Mouse (Mus musculus) ES-E14 (cell line): ENCODE measurements around the gene Eps8l3. TPM values are rescaled to one million over a fixed set of nuclear protein-coding genes. Genes with fewer than 3 reads are reported as not detected.

Experiments
- DNase-seq: peaks from one replicate; pipeline ENCODE4 v3.0.0-alpha.2; 2013; ENCODE audit warnings: low read depth, low spot score
- H3K27ac ChIP-seq: 2 replicates; pipeline ENCODE4 v1.5.1; 2012; ENCODE audit warnings: low read depth, mild to moderate bottlenecking, low read length, moderate library complexity, mixed read lengths; ENCODE audit not compliant: poor library complexity, insufficient read depth, severe bottlenecking
- H3K36me3 ChIP-seq: 2 replicates; pipeline ENCODE4 v1.6.1; 2012; ENCODE audit warnings: mild to moderate bottlenecking, low read length, moderate library complexity, mixed read lengths; ENCODE audit not compliant: control insufficient read depth, poor library complexity, insufficient read depth, severe bottlenecking
- H3K4me1 ChIP-seq, 2 experiments: fragments of 150-350 bp in 1 of 2; sonication (generic) in 1 of 2; 2 replicates each; pipeline ENCODE4 v1.6.1; 2012; ENCODE audit warnings: low read length in 2 of 2, mild to moderate bottlenecking in 1 of 2, mixed read lengths in 1 of 2; ENCODE audit not compliant: control insufficient read depth in 2 of 2, insufficient read depth in 2 of 2, poor library complexity in 1 of 2
- H3K4me3 ChIP-seq, 2 experiments: fragments of 150-350 bp in 1 of 2; sonication (generic) in 1 of 2; 2 replicates each; pipeline ENCODE4 v1.5.1; 2012; ENCODE audit warnings: low read length in 2 of 2, low read depth in 1 of 2, mild to moderate bottlenecking in 1 of 2, mixed read lengths in 1 of 2; ENCODE audit not compliant: insufficient read depth in 1 of 2, poor library complexity in 1 of 2, severe bottlenecking in 1 of 2
- H3K9ac ChIP-seq: 2 replicates; pipeline ENCODE4 v1.6.1; 2012; ENCODE audit warnings: low read depth, mild to moderate bottlenecking, low read length, mixed read lengths; ENCODE audit not compliant: poor library complexity, insufficient read depth, severe bottlenecking
- H3K9me3 ChIP-seq: fragments of 150-350 bp; sonication (generic); 2 replicates; pipeline ENCODE4 v1.6.1; 2012; ENCODE audit warnings: low read depth, mild to moderate bottlenecking, low read length; ENCODE audit not compliant: control insufficient read depth, insufficient read depth
- CHD2 ChIP-seq: IDR thresholded peaks from 2 replicates; pipeline ENCODE4 v1.6.1; 2014; ENCODE audit warnings: mild to moderate bottlenecking, low read depth, low read length, inconsistent platforms
- HCFC1 ChIP-seq: IDR thresholded peaks from 2 replicates; pipeline ENCODE4 v1.6.1; 2012; ENCODE audit warnings: low read length, inconsistent platforms, borderline replicate concordance; ENCODE audit not compliant: insufficient read depth
- MAFK ChIP-seq: IDR thresholded peaks from 2 replicates; pipeline ENCODE4 v1.6.1; 2014; ENCODE audit warnings: mild to moderate bottlenecking, low read depth, low read length, inconsistent platforms; ENCODE audit not compliant: insufficient read depth
- ZC3H11A ChIP-seq: IDR thresholded peaks from 2 replicates; pipeline ENCODE4 v1.6.1; 2012; ENCODE audit warnings: low read depth, mild to moderate bottlenecking, inconsistent platforms, low read length, borderline replicate concordance
- ZNF384 ChIP-seq: IDR thresholded peaks from 2 replicates; pipeline ENCODE4 v1.6.1; 2012; ENCODE audit warnings: low read depth, low read length, inconsistent platforms
- in situ Hi-C, 2 experiments: fragments of 600-800 bp; cut with MboI; formaldehyde crosslinking; loops; one replicate each; pipeline ENCODE4 v1.15.1; 2025; ENCODE audit warnings: low sequenced_read_pairs in 2 of 2, inconsistent platforms in 1 of 2; ENCODE audit not compliant: unreplicated experiment in 2 of 2
- total RNA-seq: library from RNA; depleted of rRNA; stranded (reverse); fragments of 300-350 nt; gene quantifications from 2 replicates; pipeline ENCODE4 v1.2.3, GENCODE M21; 2012

The Eps8l3 gene
- total RNA-seq, 1 experiment = not detected

DNA sequence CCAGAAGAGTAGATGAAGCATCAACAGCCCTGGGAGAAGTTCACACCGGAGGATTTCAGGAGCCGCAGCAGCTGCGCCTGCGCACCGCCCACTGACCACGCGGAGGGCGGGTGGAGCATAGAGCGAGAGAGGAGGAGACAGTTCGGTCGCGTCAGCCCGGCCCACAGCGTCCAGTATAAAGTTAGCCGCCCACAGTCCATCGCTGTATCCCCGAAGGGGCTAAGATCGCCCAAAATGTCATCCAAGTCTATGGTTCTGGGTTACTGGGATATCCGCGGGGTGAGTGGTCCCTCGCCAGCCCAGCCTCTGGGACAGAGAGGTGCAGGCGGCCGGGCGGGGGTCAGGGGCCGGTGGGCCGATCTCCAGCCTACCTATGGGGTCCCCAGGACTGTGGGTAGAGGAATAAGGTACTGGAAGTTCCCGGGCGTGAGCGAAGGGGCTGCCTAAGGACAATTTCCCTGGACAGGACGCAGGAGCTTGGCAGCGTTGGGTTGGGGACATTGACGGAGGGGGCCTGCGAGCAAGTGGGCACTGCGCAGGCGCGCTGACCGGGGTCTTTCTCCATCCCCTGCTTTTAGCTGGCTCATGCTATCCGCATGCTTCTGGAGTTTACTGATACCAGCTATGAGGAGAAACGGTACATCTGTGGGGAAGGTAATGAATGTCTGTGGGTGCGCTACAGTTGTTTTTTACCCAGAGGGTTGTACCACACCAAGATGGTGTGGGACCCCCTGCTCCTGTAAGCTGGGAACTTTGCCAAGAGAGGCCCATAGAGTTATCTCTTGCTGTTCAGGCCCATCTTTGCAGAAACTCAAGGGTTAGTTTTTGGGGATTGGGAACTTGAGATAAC, 18.9 kb downstream of the Eps8l3 start, which contains the start of gene Gstm5:
Gene Gstm5 (plus strand): TSS at position 102 of the 850 bp plus-strand sequence.
- in situ Hi-C loops = no loop called here
- no peak for DNase-seq
- H3K9ac ChIP-seq = peak within 1 kb of the TSS; percentile 32; the same call in 1 of the 2 replicates

DNA sequence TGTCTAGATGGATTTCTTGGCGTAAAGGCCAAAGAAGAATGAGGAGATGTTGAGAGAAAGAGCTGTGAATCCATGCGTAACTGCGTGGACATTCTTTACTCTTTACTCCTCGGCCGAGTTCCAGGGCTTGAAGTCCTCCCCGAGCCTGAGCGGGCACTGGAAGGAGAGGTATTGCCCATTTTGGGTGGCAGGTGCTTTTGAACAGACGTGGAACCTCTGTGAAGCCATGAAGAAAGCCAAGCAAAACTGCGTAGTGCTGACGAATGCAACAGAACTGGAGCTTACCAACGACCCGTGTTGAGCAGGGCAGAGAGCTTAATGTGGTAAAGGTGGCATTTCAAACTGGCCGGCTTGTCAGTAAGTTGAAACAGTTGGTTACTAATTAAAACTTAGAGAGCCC, 21.7 kb downstream of the Eps8l3 start:
- H3K36me3 ChIP-seq = no peaks in the 10 kb centered on the region
- TF ChIP-seq ZNF384 (no peak), MAFK (no peak), CHD2 (no peak), ZC3H11A (no peak), HCFC1 (no peak)
- no peak for DNase-seq
- H3K9ac ChIP-seq = no peak overlapping the region
- H3K27ac ChIP-seq = no peak overlapping the region
- in situ Hi-C loops = no loop called here
- no peaks in the 10 kb centered on the region; a peak in 1 of 4 replicates for H3K4me1 ChIP-seq
- no peaks in the 10 kb centered on the region for H3K9me3 ChIP-seq
- no peak overlapping the region for H3K4me3 ChIP-seq

More for the DNA sequence above, 18.9 kb downstream of the Eps8l3 start, which contains the start of gene Gstm5:
- peak within 1 kb of the TSS; percentile 38 to 59 for H3K4me3 ChIP-seq
- H3K36me3 ChIP-seq = no peaks in the 10 kb centered on the region
- H3K4me1 ChIP-seq = no peaks in the 10 kb centered on the region; a peak in 1 of 4 replicates
- no peaks in the 10 kb centered on the region for H3K9me3 ChIP-seq
- no peak within 1 kb of the TSS for H3K27ac ChIP-seq
- TF ChIP-seq MAFK (no peak), CHD2 (no peak), HCFC1 (no peak), ZC3H11A (no peak), ZNF384 (no peak)

DNA sequence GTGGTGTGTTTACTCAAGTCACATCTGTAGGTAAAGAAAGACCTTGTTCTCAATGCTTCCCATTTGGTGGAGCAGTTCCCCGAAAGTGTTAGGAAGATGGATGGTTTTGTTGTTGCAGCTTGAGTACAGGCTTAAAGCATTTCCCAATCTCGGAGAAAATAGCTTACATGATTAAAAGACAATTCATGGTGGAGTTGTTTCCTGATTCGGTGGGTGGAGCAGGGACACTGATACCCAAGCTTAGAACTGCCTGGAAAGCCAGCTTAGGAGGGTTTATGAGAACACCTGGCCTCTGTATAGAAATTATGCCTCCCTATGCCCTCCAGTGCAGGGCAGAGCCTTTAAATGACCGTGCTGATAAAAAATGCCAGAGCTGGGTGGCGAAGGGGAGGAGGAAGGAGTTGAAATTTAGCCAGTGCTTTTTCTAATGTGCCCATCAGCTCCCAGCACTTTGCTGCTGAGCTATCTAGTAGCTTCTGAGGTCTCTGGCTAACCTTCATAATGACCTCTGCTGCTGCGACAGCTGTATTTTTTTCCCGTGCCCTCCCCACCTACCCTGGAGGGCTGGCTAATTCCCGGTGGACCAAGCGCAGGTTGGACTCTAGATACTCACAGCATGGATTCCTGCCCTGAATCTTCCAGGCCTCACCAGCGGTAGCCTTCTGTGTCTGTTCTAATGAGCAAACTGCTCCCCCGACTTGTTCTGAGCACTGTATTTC, 24.1 kb downstream of the Eps8l3 start:
- no peaks in the 10 kb centered on the region for H3K9me3 ChIP-seq
- in situ Hi-C loops = no loop called here
- H3K27ac ChIP-seq = no peak overlapping the region
- H3K4me1 ChIP-seq = peaks cover 0 to 4% of the 10 kb centered on the region in 2 experiments; a peak in 2 of 4 replicates
- H3K9ac ChIP-seq = no peak overlapping the region
- no peak for DNase-seq
- no peak for TF ChIP-seq HCFC1
- no peak for TF ChIP-seq CHD2
- TF ChIP-seq ZC3H11A = no peak
- no peak for TF ChIP-seq ZNF384
- TF ChIP-seq MAFK = no peak
- H3K4me3 ChIP-seq = no peak overlapping the region
- no peaks in the 10 kb centered on the region for H3K36me3 ChIP-seq

GRCm38 (mm10) chr3:107905942-107906341, 28.9 kb downstream of the Eps8l3 start:
- in situ Hi-C loops = no loop called here
- Histone ChIP-seq H3K4me1 (peaks cover 0 to 4% of the 10 kb centered on the region in 2 experiments; a peak in 1 of 4 replicates), H3K9ac (no peak overlapping the region), H3K4me3 (no peak overlapping the region), H3K36me3 (no peaks in the 10 kb centered on the region), H3K9me3 (no peaks in the 10 kb centered on the region), H3K27ac (no peak overlapping the region)
- no peak for TF ChIP-seq CHD2
- TF ChIP-seq HCFC1 = no peak
- TF ChIP-seq ZC3H11A = no peak
- TF ChIP-seq MAFK = no peak
- TF ChIP-seq ZNF384 = no peak
- DNase-seq = no peak
